Mouse (Mus musculus) gastrocnemius, adult 2 months (tissue): ENCODE measurements around the gene Fam198a. TPM values are rescaled to one million over a fixed set of nuclear protein-coding genes. Genes with fewer than 3 reads are reported as not detected.
"Not testable (repeated sequence)": the region's sequence is repeated elsewhere in the genome, so short reads cannot be mapped to it uniquely, and the experiment has no call there.

Experiments used
- DNase-seq: peaks from one replicate; pipeline ENCODE4 v3.0.0; 2022
- H3K27ac ChIP-seq: fragments of 200-600 bp; 2 replicates; pipeline ENCODE4 v1.8.1; 2022; ENCODE audit warnings: mild to moderate bottlenecking
- H3K4me3 ChIP-seq: fragments of 200-600 bp; 2 replicates; pipeline ENCODE4 v1.8.1; 2022; ENCODE audit warnings: mild to moderate bottlenecking, moderate library complexity
- CTCF ChIP-seq: fragments of 200-600 bp; IDR thresholded peaks from 2 replicates; pipeline ENCODE4 v1.8.1; 2022; ENCODE audit warnings: antibody characterized with exemption, mild to moderate bottlenecking, moderate library complexity
- intact Hi-C: fragments of 180-260 bp; cut with DNase I; formaldehyde crosslinking; loops from one replicate; pipeline ENCODE4 v1.15.1; 2025
- total RNA-seq, 2 experiments: library from RNA; stranded (reverse); gene quantifications; 2 replicates each; pipeline ENCODE4 v1.2.3; 2021

Gene Fam198a
- total RNA-seq, 2 experiments from 2014 or later = 0.97 to 1.6 TPM

DNA sequence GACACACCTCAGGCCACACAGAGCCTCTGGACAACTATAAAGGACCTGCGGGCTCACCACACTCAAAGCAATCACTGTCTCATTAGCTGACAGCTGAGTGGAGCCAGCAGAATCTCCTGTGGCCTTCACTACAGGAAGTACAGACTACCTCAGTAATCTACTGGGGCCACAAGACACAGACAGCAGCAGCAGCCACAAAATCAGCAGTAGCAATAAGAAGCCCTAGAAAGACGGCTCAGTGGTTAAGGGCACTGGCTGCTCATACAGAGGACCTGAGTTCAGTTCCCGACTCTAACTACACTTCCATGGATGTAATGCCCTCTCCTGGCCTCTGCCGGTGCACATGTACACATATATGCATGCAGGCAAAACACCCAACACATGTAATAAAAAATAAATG is 69.5 kb downstream of the Fam198a start:
- TF ChIP-seq CTCF = no peak
- DNase-seq = no peak
- Histone ChIP-seq H3K27ac (peak overlapping the region; percentile 86; the same call in 1 of the 2 replicates), H3K4me3 (no peak overlapping the region)
- intact Hi-C loops = no loop called here

- H3K27ac ChIP-seq = peak overlapping the region; percentile 86
- DNase-seq, H3K4me3 ChIP-seq, intact Hi-C loops: not testable (repeated sequence)
Observed at GRCm38 (mm10) chr9:122021171-122021570, 70.4 kb downstream of the Fam198a start.

- Histone ChIP-seq H3K27ac (peak overlapping the region; percentile 86), H3K4me3 (no peak overlapping the region)
- no peak for DNase-seq
- no peak for TF ChIP-seq CTCF
- intact Hi-C loops = no loop called here
Observed at GRCm38 (mm10) chr9:122021581-122021980, 70.8 kb downstream of the Fam198a start.

GRCm38 (mm10) chr9:122022776-122023175 is 72.0 kb downstream of the Fam198a start:
- TF ChIP-seq CTCF = no peak
- intact Hi-C loops = no loop called here
- Histone ChIP-seq H3K27ac (peak overlapping the region; percentile 86), H3K4me3 (no peak overlapping the region)
- DNase-seq = peak; percentile 77

GRCm38 (mm10) chr9:122023873-122024272 is 73.1 kb downstream of the Fam198a start:
- no peak for TF ChIP-seq CTCF
- intact Hi-C loops = no loop called here
- Histone ChIP-seq H3K27ac (peak overlapping the region; percentile 86), H3K4me3 (no peak overlapping the region; the same call in 1 of the 2 replicates)
- DNase-seq = no peak

DNA sequence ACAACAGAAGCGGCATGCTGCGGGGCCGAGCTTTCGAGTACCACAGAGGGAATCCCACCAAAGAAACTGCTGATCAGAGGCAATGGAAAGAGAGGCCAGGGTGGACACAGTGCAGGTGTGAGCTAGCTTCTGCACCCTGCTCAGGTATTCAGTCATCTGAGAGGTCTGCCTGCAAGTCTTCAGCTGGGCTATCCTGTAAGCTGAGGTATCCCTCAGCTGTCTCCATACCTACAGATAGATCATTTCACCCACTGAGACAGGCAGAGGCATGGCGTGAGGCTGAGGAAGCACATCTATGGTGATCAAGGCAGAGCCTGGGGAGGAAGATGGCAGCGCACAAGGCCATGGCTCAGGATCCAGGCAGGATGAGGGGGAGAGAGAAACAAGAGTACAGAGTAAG is 73.6 kb downstream of the Fam198a start:
- no peak for DNase-seq
- TF ChIP-seq CTCF = no peak
- Histone ChIP-seq H3K27ac (peak overlapping the region; percentile 86), H3K4me3 (no peak overlapping the region)
- intact Hi-C loops = no loop called here

DNA sequence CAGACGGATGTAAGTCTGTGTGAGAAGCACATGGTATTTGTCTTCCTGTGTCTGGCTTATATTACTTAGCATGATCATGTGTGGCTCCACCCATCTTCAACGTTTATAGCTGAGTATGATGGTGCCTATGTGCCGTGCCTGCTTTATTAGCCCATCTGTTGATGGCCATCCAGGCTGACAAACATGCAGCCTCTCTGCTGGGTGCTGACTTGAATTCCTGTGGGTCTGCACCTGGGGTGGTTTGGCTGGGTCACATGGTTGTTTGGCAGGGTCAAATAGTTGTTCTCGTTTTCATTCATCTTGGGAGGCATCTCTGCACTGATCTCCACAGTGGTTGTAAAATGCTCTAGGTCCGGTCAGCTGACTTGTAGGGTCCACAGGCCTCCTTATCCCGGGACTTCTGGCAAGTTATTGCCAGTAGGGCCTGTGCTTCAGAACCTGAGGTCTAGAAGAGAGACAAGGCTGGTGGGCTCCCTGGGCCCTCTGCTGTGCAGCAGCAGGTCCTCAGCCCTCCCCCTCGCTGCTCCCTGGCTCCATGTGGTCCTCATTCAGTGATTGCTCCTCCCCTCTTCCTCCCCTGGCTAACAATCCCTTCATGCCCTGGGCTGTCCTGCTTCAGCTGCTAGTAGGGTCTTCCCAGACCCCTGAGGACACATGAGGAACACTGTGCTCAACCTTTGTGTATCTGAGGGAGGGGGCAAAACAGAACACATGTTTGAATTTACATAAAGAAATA is 75.2 kb downstream of the Fam198a start:
- intact Hi-C loops = loop anchor here (1.0 to 5.0 kb wide), 2 partner anchors 41 to 92 kb away; no protein-coding TSS in a partner anchor
- DNase-seq = no peak
- Histone ChIP-seq H3K4me3 (no peak overlapping the region), H3K27ac (peak overlapping the region; percentile 95)
- no peak for TF ChIP-seq CTCF

GRCm38 (mm10) chr9:122027081-122027913 is 76.5 kb downstream of the Fam198a start:
- no peak for TF ChIP-seq CTCF
- H3K4me3 ChIP-seq = peak overlapping the region; percentile 37
- DNase-seq = peak; percentile 81
- H3K27ac ChIP-seq = peak overlapping the region; percentile 95
- intact Hi-C loops = loop anchor here (5.0 kb wide), 1 partner anchor 40 kb away; no protein-coding TSS in a partner anchor

- TF ChIP-seq CTCF = no peak
- intact Hi-C loops = loop anchor here (1.0 to 5.0 kb wide), 3 partner anchors 39 to 81 kb away; no protein-coding TSS in a partner anchor
- Histone ChIP-seq H3K4me3 (peak overlapping the region; percentile 30; the same call in 1 of the 2 replicates), H3K27ac (peak overlapping the region; percentile 95)
- DNase-seq = peak; percentile 79
Observed at GRCm38 (mm10) chr9:122027914-122028745, 77.3 kb downstream of the Fam198a start.

GRCm38 (mm10) chr9:122029765-122030164 is 79.0 kb downstream of the Fam198a start:
- Histone ChIP-seq H3K27ac (peak overlapping the region; percentile 95), H3K4me3 (no peak overlapping the region)
- TF ChIP-seq CTCF = no peak
- intact Hi-C loops = loop anchor here (2.0 to 5.0 kb wide), 2 partner anchors 38 to 79 kb away; no protein-coding TSS in a partner anchor
- no peak for DNase-seq

Other genes starting within 250 kb of the Fam198a start
- gene Sec22c, start 245.5 kb upstream of the Fam198a start, total RNA-seq = 1 to 10 TPM; 2.6 to 4.8 TPM
- gene Ss18l2, start 240.7 kb upstream of the Fam198a start, total RNA-seq = 100 to 1,000 TPM; 108 to 137 TPM
- 10 to 100 TPM; 41.3 to 42.6 TPM for gene Nktr, start 231.8 kb upstream of the Fam198a start, total RNA-seq
- gene Zfp651, start 191.7 kb upstream of the Fam198a start, total RNA-seq = 100 to 1,000 TPM; 127 to 157 TPM
- gene Klhl40, start 173.4 kb upstream of the Fam198a start, total RNA-seq = 100 to 1,000 TPM; 103 to 120 TPM
- gene Hhatl, start 158.5 kb upstream of the Fam198a start, total RNA-seq = 100 to 1,000 TPM; 151 to 153 TPM
- under 1 TPM in 1 of 2 experiments, not detected in 1; 0.23 TPM for gene Ccdc13, start 111.5 kb upstream of the Fam198a start, total RNA-seq
- gene Higd1a, start 92.6 kb upstream of the Fam198a start, total RNA-seq = 100 to 1,000 TPM in 1 of 2 experiments, 10 to 100 TPM in 1; 89.1 to 111 TPM
- 1 to 10 TPM; 1.2 to 3.6 TPM for gene Ackr2, start 52.6 kb upstream of the Fam198a start, total RNA-seq
- gene Cyp8b1, start 34.7 kb upstream of the Fam198a start, total RNA-seq = not detected
- 10 to 100 TPM; 14.9 to 16.7 TPM for gene Pomgnt2, start 46.1 kb downstream of the Fam198a start, total RNA-seq
- gene Snrk, start 166.3 kb downstream of the Fam198a start, total RNA-seq = 10 to 100 TPM; 55.2 to 80.0 TPM